Mouse (Mus musculus) neural tube, embryonic 15.5 days (tissue): ENCODE data around the gene Rbfox1. TPM values are rescaled to one million over a fixed set of nuclear protein-coding genes. Genes with fewer than 3 reads are reported as not detected.

ENCODE experiments used
- ATAC-seq: fragments of 200-750 bp; cut with Nextera tagmentation; 2 replicates; pipeline ENCODE4 v1.8.0; 2017; ENCODE audit warnings: mild to moderate bottlenecking, moderate TSS enrichment, moderate library complexity; ENCODE audit not compliant: low FRiP score
- H3K27ac ChIP-seq: fragments of 300-500 bp; sonication (generic); replicated peaks from 2 replicates; pipeline ENCODE4 v1.5.1; 2015; ENCODE audit warnings: mild to moderate bottlenecking, inconsistent platforms
- H3K27me3 ChIP-seq: fragments of 300-500 bp; sonication (generic); replicated peaks from 2 replicates; pipeline ENCODE4 v1.6.1; 2015; ENCODE audit warnings: inconsistent platforms
- H3K36me3 ChIP-seq: fragments of 300-500 bp; sonication (generic); 2 replicates; pipeline ENCODE4 v1.6.1; 2015; ENCODE audit warnings: inconsistent platforms
- H3K4me1 ChIP-seq: fragments of 300-500 bp; sonication (generic); 2 replicates; pipeline ENCODE4 v1.6.1; 2015; ENCODE audit warnings: inconsistent platforms
- H3K4me2 ChIP-seq: fragments of 300-500 bp; sonication (generic); 2 replicates; pipeline ENCODE4 v1.6.1; 2015; ENCODE audit warnings: inconsistent platforms, mild to moderate bottlenecking, moderate library complexity
- H3K4me3 ChIP-seq: fragments of 300-500 bp; sonication (generic); replicated peaks from 2 replicates; pipeline ENCODE4 v1.5.1; 2015; ENCODE audit warnings: mild to moderate bottlenecking, inconsistent platforms
- H3K9ac ChIP-seq: fragments of 300-500 bp; sonication (generic); replicated peaks from 2 replicates; pipeline ENCODE4 v1.6.1; 2015; ENCODE audit warnings: mild to moderate bottlenecking, inconsistent platforms
- H3K9me3 ChIP-seq: fragments of 300-500 bp; sonication (generic); replicated peaks from 2 replicates; pipeline ENCODE4 v1.6.1; 2016; ENCODE audit warnings: inconsistent platforms
- WGBS: fragments of 180-500 bp; shearing (Covaris S2); methylation state at CpG from one replicate; pipeline ENCODE4 v1.1.7; 2015; ENCODE audit warnings: mixed read lengths; 5-methylcytosine and 5-hydroxymethylcytosine counted together
- polyA plus RNA-seq: library from polyadenylated mRNA; unstranded; fragments of >200 nt; fragmentation: Nextera tagmentation; extraction: Ambion mirVana; gene quantifications from 2 replicates; pipeline ENCODE4 v1.2.1, GENCODE M21; 2015

The Rbfox1 gene
- polyA plus RNA-seq, 1 experiment from 2014 or later, result 351 TPM

DNA sequence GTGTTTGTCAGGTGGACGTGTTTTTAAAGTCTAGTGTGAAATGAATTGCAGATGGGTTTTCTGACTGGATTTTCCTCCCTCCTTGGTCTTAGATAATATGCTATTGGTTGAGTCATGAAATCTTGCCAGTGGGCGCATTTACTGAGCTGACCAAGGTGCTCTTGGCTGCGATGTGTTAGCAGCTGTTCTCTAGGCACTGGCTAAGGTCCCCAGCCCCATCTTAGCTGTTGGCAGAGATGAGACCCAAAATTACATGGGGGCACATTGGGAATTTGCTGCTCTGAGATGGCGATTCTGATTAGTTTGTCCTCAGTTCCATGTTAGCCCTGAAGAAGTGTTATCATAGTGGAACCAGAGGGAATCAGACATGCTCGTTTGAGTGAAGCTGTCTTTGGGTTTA lies 1218.1 kb downstream of the Rbfox1 start:
- WGBS, result 67% methylated on average over 5 of the region's 5 CpGs
- peaks cover 11% of the 10 kb centered on the region for H3K4me1 ChIP-seq
- no peak overlapping the region for H3K4me2 ChIP-seq
- H3K9me3 ChIP-seq, result no peaks in the 10 kb centered on the region
- no peak overlapping the region for H3K9ac ChIP-seq
- H3K27ac ChIP-seq, result no peak overlapping the region
- no peak for ATAC-seq
- no peaks in the 10 kb centered on the region for H3K36me3 ChIP-seq
- no peak overlapping the region for H3K4me3 ChIP-seq
- H3K27me3 ChIP-seq, result no peaks in the 10 kb centered on the region

DNA sequence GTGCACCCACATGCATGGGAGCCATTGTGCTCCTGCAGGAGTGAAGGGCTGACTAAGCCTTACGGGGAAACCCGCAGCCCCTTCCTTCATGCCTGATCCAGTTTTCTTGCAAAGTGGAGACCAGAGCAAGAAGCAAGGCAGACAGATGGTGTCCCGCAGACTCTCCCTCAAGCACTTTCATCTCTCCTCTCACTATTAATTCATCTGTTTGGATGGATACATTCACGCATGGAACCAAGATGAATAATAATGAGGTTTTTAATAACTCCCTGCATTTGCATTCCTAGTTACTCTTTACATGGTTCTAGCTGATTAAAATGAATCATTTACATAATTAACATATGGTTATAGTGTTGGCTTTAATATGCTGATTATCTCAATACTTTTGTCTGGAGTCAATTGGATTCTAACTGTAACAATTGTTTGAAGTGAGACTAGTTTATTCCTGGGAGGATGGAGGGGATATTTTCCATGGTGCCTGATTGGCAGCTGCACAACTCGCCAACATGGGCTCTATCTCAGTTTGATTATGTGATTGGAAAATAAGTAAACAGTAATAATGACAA lies 1221.4 kb downstream of the Rbfox1 start:
- Histone ChIP-seq H3K9me3 (no peaks in the 10 kb centered on the region), H3K9ac (no peak overlapping the region), H3K4me1 (peaks cover 6% of the 10 kb centered on the region; the same call in 1 of the 2 replicates), H3K36me3 (no peaks in the 10 kb centered on the region), H3K27me3 (no peaks in the 10 kb centered on the region), H3K4me3 (no peak overlapping the region), H3K4me2 (no peak overlapping the region), H3K27ac (peak overlapping the region; percentile 34; the same call in 1 of the 2 replicates)
- WGBS, result 44% methylated on average over 5 of the region's 5 CpGs
- no peak for ATAC-seq

DNA sequence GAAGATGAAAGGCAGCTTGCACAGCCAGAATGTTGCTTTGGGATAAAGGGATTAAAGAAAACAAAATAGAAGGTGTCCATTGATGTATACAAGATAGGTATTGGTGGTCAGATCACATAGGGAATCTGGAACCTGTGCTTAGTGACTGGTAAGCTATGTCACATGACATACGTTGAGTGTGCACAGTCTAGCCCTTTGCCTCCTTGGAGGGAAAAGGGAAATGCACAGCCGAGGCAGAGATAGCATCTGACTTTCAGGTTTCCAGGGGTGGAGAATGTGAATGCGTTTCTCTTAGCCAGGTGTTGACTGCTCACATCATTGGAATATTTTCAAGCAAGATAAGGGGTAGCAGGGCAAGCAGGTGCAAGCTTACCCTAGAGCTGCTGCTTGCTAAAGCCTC lies 1230.8 kb downstream of the Rbfox1 start:
- no peak overlapping the region; the same call in 1 of the 2 replicates for H3K27ac ChIP-seq
- 84% methylated on average over 3 of the region's 3 CpGs for WGBS

GRCm38 (mm10) chr16:7129591-7129990 lies 1244.4 kb downstream of the Rbfox1 start:
- peaks cover 24% of the 10 kb centered on the region for H3K4me1 ChIP-seq
- H3K27me3 ChIP-seq, result no peaks in the 10 kb centered on the region
- 93% methylated on average over 5 of the region's 5 CpGs for WGBS
- peak overlapping the region; percentile 62 for H3K27ac ChIP-seq
- no peaks in the 10 kb centered on the region for H3K9me3 ChIP-seq
- no peak for ATAC-seq
- H3K36me3 ChIP-seq, result no peaks in the 10 kb centered on the region
- H3K4me2 ChIP-seq, result no peak overlapping the region
- no peak overlapping the region for H3K4me3 ChIP-seq
- H3K9ac ChIP-seq, result no peak overlapping the region

More for the DNA sequence above, 1230.8 kb downstream of the Rbfox1 start:
- Histone ChIP-seq H3K36me3 (no peaks in the 10 kb centered on the region), H3K4me2 (no peak overlapping the region), H3K9me3 (no peaks in the 10 kb centered on the region), H3K4me3 (no peak overlapping the region), H3K4me1 (peaks cover 20% of the 10 kb centered on the region; the same call in 1 of the 2 replicates), H3K27me3 (no peaks in the 10 kb centered on the region), H3K9ac (no peak overlapping the region)
- ATAC-seq, result no peak

- no peaks in the 10 kb centered on the region for H3K9me3 ChIP-seq
- H3K4me3 ChIP-seq, result no peak overlapping the region
- H3K27ac ChIP-seq, result no peak overlapping the region
- no peak for ATAC-seq
- peaks cover 35% of the 10 kb centered on the region for H3K4me1 ChIP-seq
- no peaks in the 10 kb centered on the region for H3K27me3 ChIP-seq
- no peak overlapping the region for H3K9ac ChIP-seq
- 70% methylated on average over 1 of the region's 1 CpGs for WGBS
- H3K4me2 ChIP-seq, result no peak overlapping the region
- H3K36me3 ChIP-seq, result no peaks in the 10 kb centered on the region
Measured at GRCm38 (mm10) chr16:7132434-7132833, 1247.3 kb downstream of the Rbfox1 start.

DNA sequence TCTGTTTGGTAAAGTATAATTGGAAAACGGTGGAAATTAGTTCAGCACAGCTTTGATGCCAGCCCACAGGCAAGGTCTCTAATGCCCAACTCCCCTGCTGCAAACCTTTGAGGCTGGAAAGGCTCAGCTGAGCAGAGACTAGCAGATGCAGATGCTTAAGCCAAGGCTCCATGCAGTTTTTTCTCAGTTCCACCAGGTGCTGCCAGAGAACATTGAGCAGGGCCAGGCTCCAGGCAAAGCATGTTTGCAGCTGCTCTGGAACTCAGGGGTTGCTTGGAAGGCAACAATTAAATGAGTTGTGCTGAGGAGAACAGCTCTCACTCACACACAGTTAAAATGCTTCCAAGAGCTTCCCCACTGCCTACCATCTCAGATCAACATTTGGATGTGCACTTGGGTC lies 1251.8 kb downstream of the Rbfox1 start:
- H3K9me3 ChIP-seq, result no peaks in the 10 kb centered on the region
- ATAC-seq, result peak; percentile 62; the same call in 1 of the 2 replicates

DNA sequence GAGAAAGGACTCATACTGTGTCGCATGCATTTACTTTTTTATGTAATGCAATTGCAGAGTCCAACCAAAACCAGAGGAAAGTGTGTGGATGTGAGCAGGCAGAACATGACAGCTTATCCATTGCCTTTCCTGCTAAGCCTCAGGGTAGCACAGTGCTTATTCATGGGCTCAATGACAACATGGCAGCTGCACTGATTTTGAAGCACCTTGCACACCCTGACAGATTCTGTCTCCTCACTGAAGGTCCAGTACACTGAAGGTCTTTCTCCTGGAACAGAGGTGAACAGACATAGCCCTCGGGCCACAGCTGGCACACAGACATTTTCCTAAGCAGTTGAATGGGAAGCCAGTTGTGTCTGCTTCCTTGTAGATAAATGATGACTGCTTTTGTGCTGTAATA lies 1254.3 kb downstream of the Rbfox1 start:
- Histone ChIP-seq H3K9ac (no peak overlapping the region), H3K27ac (peak overlapping the region; percentile 33; the same call in 1 of the 2 replicates), H3K36me3 (no peaks in the 10 kb centered on the region), H3K4me2 (no peak overlapping the region), H3K27me3 (no peaks in the 10 kb centered on the region), H3K4me1 (peaks cover 41% of the 10 kb centered on the region), H3K9me3 (no peaks in the 10 kb centered on the region), H3K4me3 (no peak overlapping the region)
- WGBS, result 81% methylated on average over 2 of the region's 2 CpGs
- no peak for ATAC-seq

More for the DNA sequence above, 1251.8 kb downstream of the Rbfox1 start:
- no peak overlapping the region for H3K4me3 ChIP-seq
- H3K27ac ChIP-seq, result peak overlapping the region; percentile 58
- H3K4me2 ChIP-seq, result no peak overlapping the region
- H3K27me3 ChIP-seq, result no peaks in the 10 kb centered on the region
- peaks cover 41% of the 10 kb centered on the region for H3K4me1 ChIP-seq
- H3K9ac ChIP-seq, result no peak overlapping the region
- H3K36me3 ChIP-seq, result no peaks in the 10 kb centered on the region
- WGBS, result 50% methylated on average over 1 of the region's 1 CpGs

DNA sequence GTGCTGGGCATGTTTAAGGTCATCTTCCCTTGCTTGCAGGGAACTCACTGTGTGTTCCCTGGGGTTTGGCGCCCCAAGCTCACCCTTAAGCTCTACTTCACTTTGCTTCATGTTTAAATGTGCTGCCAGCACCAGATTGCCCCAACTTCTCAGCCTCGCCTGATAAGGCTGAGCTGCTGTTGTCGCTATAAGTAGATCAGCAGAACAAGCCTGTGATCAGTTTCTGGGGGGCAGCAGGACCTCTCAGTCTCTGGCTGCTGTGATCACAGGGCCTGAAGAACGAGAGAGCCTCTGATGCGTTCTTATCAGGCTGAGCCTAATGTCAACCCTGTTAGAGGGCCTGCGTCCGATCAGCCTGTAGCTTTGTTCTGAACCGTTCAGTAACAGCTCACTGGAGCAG lies 1255.8 kb downstream of the Rbfox1 start:
- H3K27ac ChIP-seq, result peak overlapping the region; percentile 24
- no peaks in the 10 kb centered on the region for H3K9me3 ChIP-seq
- no peak for ATAC-seq
- no peak overlapping the region for H3K9ac ChIP-seq
- 58% methylated on average over 8 of the region's 8 CpGs for WGBS
- H3K4me3 ChIP-seq, result no peak overlapping the region
- H3K4me2 ChIP-seq, result no peak overlapping the region
- peaks cover 46% of the 10 kb centered on the region for H3K4me1 ChIP-seq
- H3K27me3 ChIP-seq, result no peaks in the 10 kb centered on the region
- no peaks in the 10 kb centered on the region for H3K36me3 ChIP-seq

DNA sequence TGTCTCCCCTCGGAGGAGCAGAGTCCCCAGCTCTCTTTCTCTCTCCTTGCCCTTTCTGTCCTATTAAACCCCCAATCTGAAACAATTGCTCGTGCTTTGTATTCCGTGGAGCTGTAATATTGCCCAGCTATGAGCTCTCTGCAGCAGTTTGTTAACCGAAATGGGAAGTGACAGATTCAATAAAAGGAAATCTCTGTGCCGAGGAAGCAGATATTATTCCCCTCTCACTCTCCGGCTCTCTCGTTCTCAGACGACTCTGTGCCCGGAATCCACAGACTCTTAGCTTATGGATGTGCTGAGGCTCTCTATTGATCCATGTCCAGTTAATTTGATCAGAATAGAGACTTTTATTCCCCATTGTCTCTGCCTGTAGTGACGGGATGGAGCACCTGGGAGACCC lies 1260.3 kb downstream of the Rbfox1 start:
- peak overlapping the region; percentile 15; the same call in 1 of the 2 replicates for H3K4me2 ChIP-seq

GRCm38 (mm10) chr16:7146454-7146853 lies 1261.3 kb downstream of the Rbfox1 start:
- no peaks in the 10 kb centered on the region for H3K9me3 ChIP-seq
- no peak overlapping the region for H3K4me3 ChIP-seq
- H3K27ac ChIP-seq, result peak overlapping the region; percentile 78
- no peak overlapping the region for H3K4me2 ChIP-seq
- no peaks in the 10 kb centered on the region for H3K27me3 ChIP-seq
- peaks cover 61% of the 10 kb centered on the region for H3K4me1 ChIP-seq
- 9% methylated on average over 6 of the region's 6 CpGs for WGBS
- H3K9ac ChIP-seq, result peak overlapping the region; percentile 23; the same call in 1 of the 2 replicates
- ATAC-seq, result no peak
- no peaks in the 10 kb centered on the region for H3K36me3 ChIP-seq

More for the DNA sequence above, 1260.3 kb downstream of the Rbfox1 start:
- no peaks in the 10 kb centered on the region for H3K9me3 ChIP-seq
- no peak overlapping the region for H3K4me3 ChIP-seq
- no peak overlapping the region for H3K9ac ChIP-seq
- WGBS, result 24% methylated on average over 10 of the region's 10 CpGs
- H3K4me1 ChIP-seq, result peaks cover 63% of the 10 kb centered on the region
- peak overlapping the region; percentile 78 for H3K27ac ChIP-seq
- no peaks in the 10 kb centered on the region for H3K36me3 ChIP-seq
- no peak for ATAC-seq
- H3K27me3 ChIP-seq, result no peaks in the 10 kb centered on the region

DNA sequence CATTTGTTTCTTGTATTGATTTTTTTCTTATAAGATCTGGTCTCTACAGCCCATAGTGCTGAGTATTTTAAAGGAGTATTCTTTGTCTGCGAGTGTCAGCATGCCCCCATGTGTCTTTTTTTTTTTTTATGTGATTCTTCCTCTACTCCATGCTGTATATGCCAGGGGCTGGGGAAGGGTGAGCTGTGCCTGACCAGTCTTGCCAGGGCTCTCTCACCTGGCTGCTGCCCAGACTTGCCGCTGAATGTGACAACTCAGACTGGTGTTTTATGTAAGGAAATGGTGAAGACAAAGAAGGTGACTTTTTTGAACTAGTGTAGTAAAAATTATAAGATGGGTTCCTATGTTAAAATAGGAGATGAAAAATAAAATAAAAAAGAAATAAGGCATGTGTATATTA lies 1262.7 kb downstream of the Rbfox1 start:
- Histone ChIP-seq H3K27ac (peak overlapping the region; percentile 78), H3K9ac (no peak overlapping the region; the same call in 1 of the 2 replicates), H3K4me2 (no peak overlapping the region), H3K4me3 (no peak overlapping the region), H3K9me3 (no peaks in the 10 kb centered on the region), H3K27me3 (no peaks in the 10 kb centered on the region), H3K36me3 (no peaks in the 10 kb centered on the region), H3K4me1 (peaks cover 68% of the 10 kb centered on the region)
- WGBS, result 37% methylated on average over 2 of the region's 2 CpGs
- no peak for ATAC-seq

- Histone ChIP-seq H3K9me3 (no peaks in the 10 kb centered on the region), H3K4me1 (peaks cover 80% of the 10 kb centered on the region), H3K27me3 (no peaks in the 10 kb centered on the region), H3K36me3 (no peaks in the 10 kb centered on the region), H3K4me2 (peak overlapping the region; percentile 46), H3K27ac (peak overlapping the region; percentile 82), H3K9ac (no peak overlapping the region; the same call in 1 of the 2 replicates), H3K4me3 (peak overlapping the region; percentile 11; the same call in 1 of the 2 replicates)
- peak; percentile 88 for ATAC-seq
- 37% methylated on average over 16 of the region's 16 CpGs for WGBS
Measured at GRCm38 (mm10) chr16:7149106-7149899, 1264.1 kb downstream of the Rbfox1 start.
